Mouse (Mus musculus) thymus, adult 2 months (tissue): ENCODE data around the gene 4933430I17Rik. TPM values are rescaled to one million over a fixed set of nuclear protein-coding genes. Genes with fewer than 3 reads are reported as not detected.

Experiments used
- DNase-seq: peaks from one replicate; pipeline ENCODE4 v3.0.0; 2021
- H3K27ac ChIP-seq: fragments of 200-500 bp; 2 replicates; pipeline ENCODE4 v1.5.1; 2012; ENCODE audit warnings: low read length, control low read depth; ENCODE audit not compliant: control insufficient read depth, insufficient read depth
- H3K27me3 ChIP-seq: fragments of 200-500 bp; 2 replicates; pipeline ENCODE4 v1.6.1; 2012; ENCODE audit warnings: mild to moderate bottlenecking, low read length, moderate library complexity, mixed read lengths; ENCODE audit not compliant: control insufficient read depth, insufficient read depth
- H3K36me3 ChIP-seq: fragments of 200-500 bp; 2 replicates; pipeline ENCODE4 v1.6.1; 2012; ENCODE audit warnings: mild to moderate bottlenecking, low read length, moderate library complexity; ENCODE audit not compliant: control insufficient read depth, insufficient read depth
- H3K4me1 ChIP-seq: fragments of 200-500 bp; replicated peaks from 2 replicates; pipeline ENCODE4 v1.6.1; 2012; ENCODE audit warnings: low read length; ENCODE audit not compliant: control insufficient read depth, insufficient read depth
- H3K4me3 ChIP-seq: fragments of 200-500 bp; 2 replicates; pipeline ENCODE4 v1.5.1; 2012; ENCODE audit warnings: mild to moderate bottlenecking, low read length, control low read depth, moderate library complexity; ENCODE audit not compliant: control insufficient read depth, insufficient read depth
- CTCF ChIP-seq: fragments of 200-500 bp; IDR thresholded peaks from 2 replicates; pipeline ENCODE4 v1.5.1; 2012; ENCODE audit warnings: mild to moderate bottlenecking, control low read depth, low read length, moderate library complexity, borderline replicate concordance; ENCODE audit not compliant: control insufficient read depth, poor library complexity, insufficient read depth; ENCODE audit errors: extremely low read depth
- POLR2A ChIP-seq: fragments of 200-500 bp; IDR thresholded peaks from 2 replicates; pipeline ENCODE4 v1.6.1; 2012; ENCODE audit warnings: mild to moderate bottlenecking, low read length, control low read depth, moderate library complexity; ENCODE audit not compliant: control insufficient read depth, poor library complexity, insufficient read depth; ENCODE audit errors: extremely low read depth
- WGBS: fragments of 180-500 bp; shearing (Covaris S2); methylation state at CpG from one replicate; pipeline ENCODE4 v1.1.7; 2018; 5-methylcytosine and 5-hydroxymethylcytosine counted together
- polyA plus RNA-seq: library from polyadenylated mRNA; depleted of rRNA; stranded (reverse); fragments of >200 nt; gene quantifications from 2 replicates; pipeline ENCODE4 v1.2.3, GENCODE M21; 2012

The 4933430I17Rik gene
- polyA plus RNA-seq, 1 experiment = 0.16 TPM

- H3K27ac ChIP-seq = no peak overlapping the region
- 80% methylated on average over 11 of the region's 11 CpGs for WGBS
These were observed 11.1 kb upstream of the 4933430I17Rik start for GRCm38 (mm10) chr4:62513998-62514506.

GRCm38 (mm10) chr4:62514995-62515394, 10.2 kb upstream of the 4933430I17Rik start:
- no peak for DNase-seq
- no peak overlapping the region for H3K4me3 ChIP-seq
- peaks cover 7% of the 10 kb centered on the region for H3K4me1 ChIP-seq
- H3K27ac ChIP-seq = no peak overlapping the region
- H3K36me3 ChIP-seq = no peaks in the 10 kb centered on the region
- H3K27me3 ChIP-seq = no peaks in the 10 kb centered on the region
- 89% methylated on average over 7 of the region's 7 CpGs for WGBS
- TF ChIP-seq POLR2A = no peak
- no peak for TF ChIP-seq CTCF

More at GRCm38 (mm10) chr4:62513998-62514506, 11.1 kb upstream of the 4933430I17Rik start:
- Histone ChIP-seq H3K4me1 (peaks cover 7% of the 10 kb centered on the region), H3K27me3 (no peaks in the 10 kb centered on the region), H3K4me3 (no peak overlapping the region), H3K36me3 (no peaks in the 10 kb centered on the region)
- DNase-seq = no peak
- TF ChIP-seq CTCF = no peak
- no peak for TF ChIP-seq POLR2A

- Histone ChIP-seq H3K36me3 (no peaks in the 10 kb centered on the region), H3K27me3 (no peaks in the 10 kb centered on the region), H3K4me3 (no peak overlapping the region), H3K27ac (no peak overlapping the region), H3K4me1 (peaks cover 7% of the 10 kb centered on the region)
- DNase-seq = no peak
- 56% methylated on average over 3 of the region's 3 CpGs for WGBS
- TF ChIP-seq POLR2A (no peak), CTCF (no peak)
These were observed 9.7 kb upstream of the 4933430I17Rik start for GRCm38 (mm10) chr4:62515490-62515889.

- Histone ChIP-seq H3K36me3 (no peaks in the 10 kb centered on the region), H3K27me3 (no peaks in the 10 kb centered on the region), H3K4me1 (peaks cover 7% of the 10 kb centered on the region), H3K4me3 (no peak overlapping the region), H3K27ac (no peak overlapping the region)
- no peak for DNase-seq
- 92% methylated on average over 2 of the region's 2 CpGs for WGBS
- no peak for TF ChIP-seq POLR2A
- no peak for TF ChIP-seq CTCF
These were observed 9.1 kb upstream of the 4933430I17Rik start for GRCm38 (mm10) chr4:62516079-62516478.

- Histone ChIP-seq H3K27me3 (no peaks in the 10 kb centered on the region), H3K4me1 (peaks cover 7% of the 10 kb centered on the region), H3K27ac (no peak overlapping the region), H3K36me3 (no peaks in the 10 kb centered on the region), H3K4me3 (no peak overlapping the region)
- WGBS = 92% methylated on average over 1 of the region's 1 CpGs
- no peak for DNase-seq
- TF ChIP-seq POLR2A (no peak), CTCF (no peak)
These were observed 8.6 kb upstream of the 4933430I17Rik start for GRCm38 (mm10) chr4:62516579-62516978.

- DNase-seq = no peak
These were observed 8.1 kb upstream of the 4933430I17Rik start for GRCm38 (mm10) chr4:62517046-62517445.

More at GRCm38 (mm10) chr4:62517046-62517445, 8.1 kb upstream of the 4933430I17Rik start:
- whole genome bisulfite sequencing = 81% methylated on average over 8 of the region's 8 CpGs
- no peaks in the 10 kb centered on the region for H3K36me3 ChIP-seq
- no peak for TF ChIP-seq POLR2A
- no peak for TF ChIP-seq CTCF
- H3K27ac ChIP-seq = no peak overlapping the region
- peaks cover 7% of the 10 kb centered on the region for H3K4me1 ChIP-seq
- no peaks in the 10 kb centered on the region for H3K27me3 ChIP-seq
- H3K4me3 ChIP-seq = no peak overlapping the region
